In genomic region chr14:20804964-20805672, GRCm38 (mm10) we compare ENCODE assay signal across 10 mouse cellular contexts. TPM values are rescaled to one million over a fixed set of nuclear protein-coding genes. Genes with fewer than 3 reads are reported as not detected.
DNase-seq lines count a peak whose midpoint lies in the region; ATAC-seq and TF ChIP-seq lines count a peak whose summit lies in the region.
"Had no signal": no experiment of that assay in that cellular context is flagged by ENCODE, and none has a peak within 500 bp of the region (broad histone marks: within the 10 kb centered on the region; RNA-seq: fewer than 3 reads in every experiment).

No protein-coding gene starts in this region.

- 36% methylated on average over 9 of the region's 9 CpGs for WGBS in hindbrain, postnatal 0 days
- 84% methylated on average over 9 of the region's 9 CpGs for WGBS in hindbrain, embryonic 10.5 days

- no peak overlapping the region for H3K4me3 ChIP-seq in hindbrain, postnatal 0 days (ENCODE audit: low read length)
- H3K4me3 ChIP-seq in hindbrain, embryonic 10.5 days: no peak overlapping the region
- H3K4me3 ChIP-seq: erythroblast, embryonic 14.5 days had no signal

- H3K36me3 ChIP-seq in hindbrain, postnatal 0 days (ENCODE audit: insufficient read depth, low read length): no peaks in the 10 kb centered on the region
- H3K36me3 ChIP-seq in hindbrain, embryonic 10.5 days: no peaks in the 10 kb centered on the region
- H3K36me3 ChIP-seq: G1E had no signal

- H3K27ac ChIP-seq in hindbrain, postnatal 0 days: no peak overlapping the region
- H3K27ac ChIP-seq in hindbrain, embryonic 10.5 days: no peak overlapping the region

- H3K27me3 ChIP-seq in hindbrain, postnatal 0 days (ENCODE audit: insufficient read depth, low read length): no peaks in the 10 kb centered on the region
- H3K27me3 ChIP-seq in hindbrain, embryonic 10.5 days (ENCODE audit: insufficient read depth, poor library complexity, severe bottlenecking): no peaks in the 10 kb centered on the region

- intact Hi-C loops in heart, postnatal 10 days (cut with DNase I): loop anchor here (2.0 to 5.0 kb wide), 2 partner anchors 188 to 307 kb away; no protein-coding TSS in a partner anchor

- TF ChIP-seq CTCF in hindbrain, postnatal 0 days (IDR thresholded peaks at IDR 0.05; ENCODE audit: low read depth): no peak

- H3K4me2 ChIP-seq in hindbrain, postnatal 0 days (ENCODE audit: low read depth, low read length): no peak overlapping the region

- no peaks in the 10 kb centered on the region for H3K9me3 ChIP-seq in hindbrain, postnatal 0 days (ENCODE audit: low read length)
- no peaks in the 10 kb centered on the region for H3K9me3 ChIP-seq in hindbrain, embryonic 10.5 days
- H3K9me3 ChIP-seq: G1E had no signal

- peak; percentile 86 for ATAC-seq in hindbrain, postnatal 0 days
- ATAC-seq in erythroid progenitor cell, adult 5-6 weeks (replicated peaks; ENCODE audit: low FRiP score, poor library complexity, severe bottlenecking): no peak

- H3K4me1 ChIP-seq in hindbrain, postnatal 0 days (ENCODE audit: insufficient read depth, low read length): no peaks in the 10 kb centered on the region; the same call in 1 of the 2 replicates
- 0 out of 2 replicates have a peak, but pooled peaks cover 3% of the 10 kb centered on the region for H3K4me1 ChIP-seq in hindbrain, embryonic 10.5 days (replicated peaks)

- peak; percentile 79 for DNase-seq in hindbrain, postnatal 0 days (ENCODE audit: low spot score)
- DNase-seq in hindbrain, embryonic 10.5 days (ENCODE audit: low spot score): no peak
- peak; percentile 71 for DNase-seq in fat pad, adult 2 months (ENCODE audit: extremely low read depth, low read depth, low spot score)
- DNase-seq in heart, postnatal 10 days: peak; percentile 92 to 93
- peak; percentile 59 for DNase-seq in layer of hippocampus, adult 9-11 months
- DNase-seq in ovary, postnatal 10 days (ENCODE audit: low spot score): peak; percentile 62
- DNase-seq in thymus, adult 18-20 months: no peak

- no peak overlapping the region for H3K9ac ChIP-seq in hindbrain, postnatal 0 days (replicated peaks; ENCODE audit: low read length)

RNA-seq across cellular contexts. Expression of gene Camk2g, which starts 11.2 kb away (rescaled TPM):
- total RNA-seq in hindbrain, postnatal 0 days (2014; rRNA removed): 204 and 248 TPM in 2 replicates
- polyA plus RNA-seq in hindbrain, postnatal 0 days (2015; fragmentation: Nextera tagmentation; extraction: Ambion mirVana): 291 and 299 TPM in 2 replicates
- 38.2 and 48.8 TPM in 2 replicates for polyA plus RNA-seq in hindbrain, embryonic 10.5 days (2016; fragmentation: Nextera tagmentation; extraction: Ambion mirVana)
- total RNA-seq in heart, postnatal 10 days (2021): 10 to 100 TPM; 48.5 to 59.8 TPM
- 6.7 and 7.2 TPM in 2 replicates for total RNA-seq in erythroid progenitor cell, adult 5-6 weeks (2015; ENCODE audit: low replicate concordance)
- total RNA-seq in erythroid progenitor cell, adult 5-6 weeks (2017; ENCODE audit: low replicate concordance): 3.6 and 6.9 TPM in 2 replicates

RNA-seq across cellular contexts. Expression of gene Plau, which starts 31.3 kb away (rescaled TPM):
- 1.2 and 1.4 TPM in 2 replicates for total RNA-seq in hindbrain, postnatal 0 days (2014; rRNA removed)
- 0.26 and 0.39 TPM in 2 replicates for polyA plus RNA-seq in hindbrain, postnatal 0 days (2015; fragmentation: Nextera tagmentation; extraction: Ambion mirVana)
- 0.47 and 0.52 TPM in 2 replicates for polyA plus RNA-seq in hindbrain, embryonic 10.5 days (2016; fragmentation: Nextera tagmentation; extraction: Ambion mirVana)
- 1 to 10 TPM; 8.0 to 8.7 TPM for total RNA-seq in heart, postnatal 10 days (2021)
- 2.5 TPM in 1 of 2 replicates, not detected in the other for total RNA-seq in erythroid progenitor cell, adult 5-6 weeks (2015; ENCODE audit: low replicate concordance)
- total RNA-seq in erythroid progenitor cell, adult 5-6 weeks (2017; ENCODE audit: low replicate concordance): 1.6 and 2.1 TPM in 2 replicates
- polyA plus RNA-seq: erythroblast, embryonic 14.5 days; G1E had no signal

Comparison
In these comparisons a context has a peak if more than half of its experiments do, and no peak if none do; other contexts are left out.
1. DNase-seq: peak in hindbrain, postnatal 0 days (single experiment), fat pad, adult 2 months (single experiment), heart, postnatal 10 days (2 of 2), layer of hippocampus, adult 9-11 months (single experiment) and ovary, postnatal 10 days (single experiment); none in hindbrain, embryonic 10.5 days (single experiment) and thymus, adult 18-20 months (0 of 2).
2. RNA of gene Camk2g, which starts 11.2 kb away (total RNA-seq): 204 to 248 TPM in hindbrain, postnatal 0 days and 48.5 to 59.8 TPM in heart, postnatal 10 days; 3.6 to 7.2 TPM in erythroid progenitor cell, adult 5-6 weeks; every median in the first group is over 4 times any median in the second.